Mouse (Mus musculus) forebrain, embryonic 10.5 days (tissue): ENCODE measurements around the gene Acsf3. TPM values are rescaled to one million over a fixed set of nuclear protein-coding genes. Genes with fewer than 3 reads are reported as not detected.

Experiments
- DNase-seq: peaks from one replicate; pipeline ENCODE4 v3.0.0-alpha.2; 2017; ENCODE audit warnings: low spot score; ENCODE audit errors: extremely low spot score
- H3K27ac ChIP-seq: fragments of 300-500 bp; sonication (generic); 2 replicates; pipeline ENCODE4 v1.5.1; 2016; ENCODE audit warnings: mild to moderate bottlenecking
- H3K27me3 ChIP-seq: fragments of 300-500 bp; sonication (generic); 2 replicates; pipeline ENCODE4 v1.6.1; 2016; ENCODE audit warnings: mild to moderate bottlenecking; ENCODE audit not compliant: poor library complexity, severe bottlenecking
- H3K36me3 ChIP-seq: fragments of 300-500 bp; sonication (generic); replicated peaks from 2 replicates; pipeline ENCODE4 v1.6.1; 2016; ENCODE audit warnings: mild to moderate bottlenecking, moderate library complexity
- H3K4me1 ChIP-seq: fragments of 300-500 bp; sonication (generic); 2 replicates; pipeline ENCODE4 v1.6.1; 2016
- H3K4me3 ChIP-seq: fragments of 300-500 bp; sonication (generic); 2 replicates; pipeline ENCODE4 v1.5.1; 2016; ENCODE audit warnings: mild to moderate bottlenecking, moderate library complexity
- H3K9me3 ChIP-seq: fragments of 300-500 bp; sonication (generic); 2 replicates; pipeline ENCODE4 v1.6.1; 2016; ENCODE audit warnings: mild to moderate bottlenecking, moderate library complexity
- WGBS: fragments of 180-500 bp; shearing (Covaris S2); methylation state at CpG from one replicate; pipeline ENCODE4 v1.1.7; 2016; 5-methylcytosine and 5-hydroxymethylcytosine counted together
- polyA plus RNA-seq: library from polyadenylated mRNA; unstranded; fragments of >200 nt; fragmentation: Nextera tagmentation; extraction: Ambion mirVana; gene quantifications from 2 replicates; pipeline ENCODE4 v1.2.1, GENCODE M21; 2016

Acsf3 gene
- polyA plus RNA-seq, 1 experiment from 2014 or later, result 19.1 TPM

- Histone ChIP-seq H3K36me3 (no peaks in the 10 kb centered on the region), H3K27ac (peak overlapping the region; percentile 78), H3K27me3 (peaks cover 84% of the 10 kb centered on the region), H3K4me1 (peaks cover 56% of the 10 kb centered on the region), H3K9me3 (no peaks in the 10 kb centered on the region), H3K4me3 (peak overlapping the region; percentile 31)
- peak; percentile 24 for DNase-seq
- WGBS, result 11% methylated on average over 16 of the region's 16 CpGs
Measured at GRCm38 (mm10) chr8:122745750-122746275, 29.5 kb upstream of the Acsf3 start.

GRCm38 (mm10) chr8:122746439-122746838 is 28.8 kb upstream of the Acsf3 start:
- H3K27me3 ChIP-seq, result peaks cover 80% of the 10 kb centered on the region
- WGBS, result 63% methylated on average over 7 of the region's 7 CpGs
- peaks cover 56% of the 10 kb centered on the region for H3K4me1 ChIP-seq
- H3K27ac ChIP-seq, result peak overlapping the region; percentile 78
- H3K4me3 ChIP-seq, result no peak overlapping the region
- DNase-seq, result no peak
- H3K36me3 ChIP-seq, result no peaks in the 10 kb centered on the region
- H3K9me3 ChIP-seq, result no peaks in the 10 kb centered on the region

GRCm38 (mm10) chr8:122747825-122748224 is 27.5 kb upstream of the Acsf3 start:
- WGBS, result 83% methylated on average over 1 of the region's 1 CpGs
- Histone ChIP-seq H3K9me3 (no peaks in the 10 kb centered on the region), H3K27ac (no peak overlapping the region), H3K4me3 (no peak overlapping the region), H3K36me3 (no peaks in the 10 kb centered on the region), H3K27me3 (peaks cover 75% of the 10 kb centered on the region), H3K4me1 (peaks cover 44% of the 10 kb centered on the region)
- no peak for DNase-seq

GRCm38 (mm10) chr8:122749333-122749958 is 25.8 kb upstream of the Acsf3 start:
- no peak overlapping the region for H3K4me3 ChIP-seq
- peak overlapping the region; percentile 18; the same call in 1 of the 2 replicates for H3K27ac ChIP-seq
- no peaks in the 10 kb centered on the region for H3K9me3 ChIP-seq
- H3K4me1 ChIP-seq, result peaks cover 40% of the 10 kb centered on the region
- 73% methylated on average over 6 of the region's 6 CpGs for WGBS
- H3K36me3 ChIP-seq, result no peaks in the 10 kb centered on the region
- H3K27me3 ChIP-seq, result peaks cover 59% of the 10 kb centered on the region
- DNase-seq, result no peak

- Histone ChIP-seq H3K27ac (no peak overlapping the region), H3K9me3 (no peaks in the 10 kb centered on the region), H3K36me3 (no peaks in the 10 kb centered on the region), H3K4me1 (peaks cover 21% of the 10 kb centered on the region), H3K27me3 (peaks cover 40% of the 10 kb centered on the region), H3K4me3 (no peak overlapping the region)
- 86% methylated on average over 5 of the region's 5 CpGs for WGBS
- DNase-seq, result no peak
Measured at GRCm38 (mm10) chr8:122751342-122751741, 23.9 kb upstream of the Acsf3 start.

GRCm38 (mm10) chr8:122752111-122752721 is 23.1 kb upstream of the Acsf3 start:
- Histone ChIP-seq H3K9me3 (no peaks in the 10 kb centered on the region), H3K36me3 (no peaks in the 10 kb centered on the region), H3K27ac (no peak overlapping the region), H3K4me3 (no peak overlapping the region), H3K27me3 (peaks cover 31% of the 10 kb centered on the region), H3K4me1 (peaks cover 12% of the 10 kb centered on the region)
- 88% methylated on average over 29 of the region's 29 CpGs for WGBS
- no peak for DNase-seq

GRCm38 (mm10) chr8:122758597-122758996 is 16.7 kb upstream of the Acsf3 start:
- Histone ChIP-seq H3K4me1 (0 out of 2 replicates have a peak, but pooled peaks cover 3% of the 10 kb centered on the region), H3K36me3 (no peaks in the 10 kb centered on the region), H3K4me3 (no peak overlapping the region), H3K9me3 (no peaks in the 10 kb centered on the region), H3K27ac (no peak overlapping the region), H3K27me3 (0 out of 2 replicates have a peak, but pooled peaks cover 4% of the 10 kb centered on the region)
- no peak for DNase-seq

- 0 out of 2 replicates have a peak, but pooled peaks cover 3% of the 10 kb centered on the region for H3K4me1 ChIP-seq
- H3K27me3 ChIP-seq, result 0 out of 2 replicates have a peak, but pooled peaks cover 4% of the 10 kb centered on the region
- WGBS, result 84% methylated on average over 7 of the region's 7 CpGs
- H3K4me3 ChIP-seq, result no peak overlapping the region
- no peak for DNase-seq
- no peaks in the 10 kb centered on the region for H3K9me3 ChIP-seq
- H3K27ac ChIP-seq, result no peak overlapping the region
- H3K36me3 ChIP-seq, result no peaks in the 10 kb centered on the region
Measured at GRCm38 (mm10) chr8:122760116-122760515, 15.2 kb upstream of the Acsf3 start.

- H3K4me3 ChIP-seq, result no peak overlapping the region
- 0 out of 2 replicates have a peak, but pooled peaks cover 4% of the 10 kb centered on the region for H3K27me3 ChIP-seq
- WGBS, result 77% methylated on average over 6 of the region's 6 CpGs
- H3K9me3 ChIP-seq, result no peaks in the 10 kb centered on the region
- 0 out of 2 replicates have a peak, but pooled peaks cover 3% of the 10 kb centered on the region for H3K4me1 ChIP-seq
- no peaks in the 10 kb centered on the region for H3K36me3 ChIP-seq
- H3K27ac ChIP-seq, result no peak overlapping the region
- DNase-seq, result no peak
Measured at GRCm38 (mm10) chr8:122761109-122761508, 14.2 kb upstream of the Acsf3 start.

- Histone ChIP-seq H3K4me1 (peaks cover 12% of the 10 kb centered on the region; the same call in 1 of the 2 replicates), H3K4me3 (no peak overlapping the region), H3K27me3 (0 out of 2 replicates have a peak, but pooled peaks cover 4% of the 10 kb centered on the region), H3K9me3 (no peaks in the 10 kb centered on the region), H3K36me3 (no peaks in the 10 kb centered on the region), H3K27ac (no peak overlapping the region)
- WGBS, result 62% methylated on average over 12 of the region's 12 CpGs
- DNase-seq, result no peak
Measured at GRCm38 (mm10) chr8:122762731-122763266, 12.5 kb upstream of the Acsf3 start.

GRCm38 (mm10) chr8:122763267-122763738 is 12.0 kb upstream of the Acsf3 start:
- Histone ChIP-seq H3K27ac (no peak overlapping the region), H3K4me3 (no peak overlapping the region), H3K4me1 (peaks cover 12% of the 10 kb centered on the region; the same call in 1 of the 2 replicates), H3K36me3 (no peaks in the 10 kb centered on the region), H3K27me3 (0 out of 2 replicates have a peak, but pooled peaks cover 4% of the 10 kb centered on the region), H3K9me3 (no peaks in the 10 kb centered on the region)
- 88% methylated on average over 14 of the region's 14 CpGs for WGBS
- DNase-seq, result no peak

GRCm38 (mm10) chr8:122764790-122765474 is 10.4 kb upstream of the Acsf3 start:
- H3K36me3 ChIP-seq, result no peaks in the 10 kb centered on the region
- no peak for DNase-seq
- WGBS, result 89% methylated on average over 7 of the region's 7 CpGs
- 0 out of 2 replicates have a peak, but pooled peaks cover 17% of the 10 kb centered on the region for H3K27me3 ChIP-seq
- H3K27ac ChIP-seq, result no peak overlapping the region
- no peak overlapping the region for H3K4me3 ChIP-seq
- H3K9me3 ChIP-seq, result no peaks in the 10 kb centered on the region
- peaks cover 12% of the 10 kb centered on the region; the same call in 1 of the 2 replicates for H3K4me1 ChIP-seq
